Mouse (Mus musculus) urinary bladder, postnatal 14 days (tissue): ENCODE measurements around the gene Med17.

Experiments
- DNase-seq: peaks from one replicate; pipeline ENCODE4 v3.0.0; 2021; ENCODE audit warnings: low spot score

The Med17 gene

DNA sequence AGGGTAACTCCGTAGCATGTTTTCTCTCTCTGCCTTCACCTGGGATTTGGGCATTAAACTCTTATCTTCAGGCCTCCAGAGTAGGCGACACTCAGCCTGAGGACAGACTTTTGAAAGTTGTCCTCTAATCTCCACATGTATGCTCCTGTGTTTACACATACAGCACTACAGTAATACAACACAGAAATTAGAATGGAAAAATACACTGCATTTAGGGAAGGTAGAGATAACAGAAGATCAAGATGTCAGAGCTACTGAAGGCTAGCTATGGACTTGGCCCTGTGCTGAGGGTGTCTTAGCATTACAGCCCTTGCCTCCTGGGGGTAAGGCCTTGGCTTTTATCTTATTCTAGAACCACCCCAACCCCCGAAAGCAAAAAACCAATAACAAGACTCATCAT, 8.7 kb upstream of the Med17 start:
- DNase-seq = no peak

DNA sequence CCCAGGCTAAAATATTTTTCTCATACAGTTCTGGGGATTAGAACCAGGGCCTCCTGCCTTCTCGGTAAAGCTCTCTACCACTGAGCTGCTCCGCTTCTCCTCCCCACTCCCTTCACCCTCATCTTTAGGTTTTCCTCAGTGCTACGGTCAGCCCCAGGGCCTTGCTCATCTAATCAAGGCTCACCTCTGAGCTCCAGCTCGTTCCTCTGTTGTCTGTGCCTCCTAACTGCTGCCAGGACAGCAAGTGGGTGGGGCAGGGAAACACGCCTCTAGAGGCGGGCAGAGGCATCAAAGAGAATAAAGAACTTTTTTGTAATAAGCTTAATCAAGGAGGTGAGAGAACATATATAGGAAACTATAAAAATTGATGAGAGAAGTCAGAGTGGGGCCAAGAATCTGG, 8.1 kb upstream of the Med17 start:
- DNase-seq = no peak

GRCm38 (mm10) chr9:15285443-15285842, 5.7 kb upstream of the Med17 start:
- DNase-seq = no peak

GRCm38 (mm10) chr9:15280491-15280879, 754 bp upstream of the Med17 start:
- no peak for DNase-seq

- no peak for DNase-seq
Observed at GRCm38 (mm10) chr9:15279139-15279648, 537 bp downstream of the Med17 start.

DNA sequence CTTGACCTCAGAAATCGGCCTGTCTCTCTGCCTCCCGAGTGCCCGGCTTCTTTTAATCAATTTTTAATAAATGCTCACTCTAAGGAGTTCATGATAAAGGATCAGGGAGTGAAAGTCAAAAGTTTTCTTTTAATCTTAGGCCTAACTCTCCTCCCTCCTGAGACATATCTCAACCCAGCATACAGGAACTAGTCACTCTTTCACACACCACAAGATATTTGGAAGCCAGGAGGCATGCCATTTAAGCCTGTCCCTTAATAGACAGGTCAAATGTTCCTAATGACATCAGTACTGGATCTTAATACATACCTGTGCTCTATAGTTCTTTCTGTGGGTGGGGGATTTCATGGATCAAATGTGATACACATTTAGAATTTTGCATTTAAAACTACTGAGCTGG, 1.4 kb downstream of the Med17 start:
- no peak for DNase-seq

DNA sequence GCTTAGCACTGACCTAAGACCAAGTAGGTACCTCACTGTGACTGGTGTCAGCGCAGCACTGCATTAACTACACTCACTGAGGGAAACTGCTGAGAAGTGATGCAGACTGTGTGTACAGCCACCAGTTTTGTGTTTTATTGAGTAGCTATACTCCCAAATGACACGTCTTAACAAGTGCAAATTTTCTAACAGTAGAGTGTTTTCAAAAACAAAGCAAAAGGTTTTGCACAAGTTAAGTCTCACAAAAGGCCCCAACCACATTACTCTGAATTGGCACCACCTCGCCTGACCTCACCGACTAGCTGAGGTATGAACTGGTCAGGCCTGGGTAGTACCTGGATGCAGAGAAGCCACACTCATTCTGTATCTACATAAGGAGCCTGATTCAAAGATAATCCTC, 2.9 kb downstream of the Med17 start:
- no peak for DNase-seq

DNA sequence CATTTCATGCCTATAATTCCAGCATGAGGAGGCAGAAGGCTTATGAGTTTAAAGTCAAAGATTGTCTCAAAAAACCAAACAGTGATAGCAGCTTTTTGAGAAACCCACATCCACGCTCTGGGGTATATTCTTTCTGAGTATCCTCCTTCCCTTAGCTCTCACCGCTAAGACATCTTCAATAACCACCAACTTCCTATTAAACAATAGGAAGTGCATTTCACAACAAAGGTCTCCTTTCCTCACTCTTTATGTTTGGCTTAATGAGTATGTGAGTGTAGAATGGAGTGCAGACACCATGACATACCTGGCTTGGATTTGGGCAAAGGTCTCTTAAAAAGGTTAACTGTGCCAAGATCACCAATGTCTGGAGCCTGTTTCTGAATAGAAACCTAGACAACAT, 5.8 kb downstream of the Med17 start:
- DNase-seq = no peak

GRCm38 (mm10) chr9:15263487-15263886, 16.2 kb downstream of the Med17 start:
- DNase-seq = no peak

DNA sequence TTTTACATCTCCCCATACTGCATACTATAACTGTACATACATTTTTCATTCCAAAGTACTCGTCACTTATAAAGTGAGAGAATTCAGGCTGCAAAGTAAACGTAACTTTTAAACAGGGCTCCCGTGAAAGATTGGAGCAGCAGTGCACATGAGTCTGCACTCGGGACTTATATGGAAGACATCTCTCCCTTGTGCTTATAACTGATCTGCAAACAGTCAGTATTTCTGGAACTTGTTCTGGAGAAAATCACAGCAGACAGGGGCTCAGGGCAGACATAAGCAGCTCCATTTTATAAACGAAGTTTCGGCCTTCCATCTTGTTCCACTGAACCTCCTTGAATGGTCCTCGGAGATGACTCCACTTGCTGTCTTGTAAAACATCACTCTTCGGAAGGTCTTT, 17.8 kb downstream of the Med17 start:
- no peak for DNase-seq

- DNase-seq = no peak
Observed at GRCm38 (mm10) chr9:15256214-15256613, 23.5 kb downstream of the Med17 start.

DNA sequence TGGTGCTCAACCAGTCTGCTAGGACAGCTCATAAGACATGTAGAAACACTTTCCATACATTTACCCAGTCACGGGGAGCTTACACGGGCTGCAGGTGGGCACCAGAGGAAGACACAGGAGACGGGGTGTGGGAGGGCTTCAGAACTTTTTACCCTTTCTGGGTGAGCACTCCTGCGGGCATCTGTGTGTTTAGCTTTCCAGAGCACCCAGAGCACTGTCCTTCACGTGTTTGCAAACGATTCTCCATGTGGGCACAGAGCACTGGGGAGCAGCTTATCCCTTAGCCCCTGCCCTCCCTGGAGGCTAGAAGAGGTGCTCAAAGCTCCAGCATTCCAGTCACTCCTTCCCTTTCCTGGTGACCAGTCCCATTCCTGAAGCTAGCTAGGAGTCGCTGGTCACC, 25.2 kb downstream of the Med17 start:
- DNase-seq = no peak

- DNase-seq = no peak
Observed at GRCm38 (mm10) chr9:15252196-15252595, 27.5 kb downstream of the Med17 start.

- DNase-seq = no peak
Observed at GRCm38 (mm10) chr9:15250376-15250775, 29.4 kb downstream of the Med17 start.

DNA sequence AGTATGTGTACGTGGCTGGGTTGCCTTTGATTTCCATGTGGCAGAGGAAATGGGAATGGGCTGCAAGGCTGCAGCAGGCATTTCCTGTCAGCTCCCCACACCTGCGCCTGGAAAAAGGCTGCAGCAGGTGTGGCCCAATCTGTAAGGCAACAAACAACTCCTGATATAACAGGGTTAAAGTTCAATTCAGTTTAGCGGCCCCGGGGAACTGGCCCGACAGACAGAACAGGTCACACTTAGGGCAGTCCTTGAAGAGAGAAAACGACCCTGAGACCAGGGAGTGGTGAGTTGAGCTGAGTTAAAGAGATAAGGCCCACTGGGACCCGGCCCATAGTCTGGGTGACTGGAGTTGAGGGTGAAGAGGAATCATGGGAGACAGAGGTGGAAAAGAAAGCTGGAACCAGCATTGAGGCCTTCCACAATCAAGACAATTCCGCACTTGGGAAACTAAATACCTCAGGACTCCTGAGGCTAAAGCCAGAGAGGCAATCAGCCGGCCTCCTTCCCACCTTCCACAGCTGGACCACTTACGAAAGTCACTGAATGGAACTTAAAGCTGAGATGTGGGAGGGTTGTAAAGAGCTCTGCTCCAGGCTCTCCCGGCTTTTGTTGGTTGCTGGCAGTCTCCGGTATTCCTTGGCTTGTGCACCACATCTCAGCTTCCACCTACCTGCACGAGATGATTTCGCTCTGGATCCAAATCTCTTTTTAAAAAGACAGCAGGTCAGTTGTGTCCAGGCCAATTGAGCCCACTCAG, 34.2 kb downstream of the Med17 start:
- DNase-seq = no peak

GRCm38 (mm10) chr9:15242130-15242529, 37.6 kb downstream of the Med17 start:
- DNase-seq = no peak

- DNase-seq = peak; percentile 76
Observed at GRCm38 (mm10) chr9:15241596-15241939, 38.2 kb downstream of the Med17 start.

GRCm38 (mm10) chr9:15240863-15241595, 38.7 kb downstream of the Med17 start:
- no peak for DNase-seq

- no peak for DNase-seq
Observed at GRCm38 (mm10) chr9:15240006-15240405, 39.7 kb downstream of the Med17 start.

DNA sequence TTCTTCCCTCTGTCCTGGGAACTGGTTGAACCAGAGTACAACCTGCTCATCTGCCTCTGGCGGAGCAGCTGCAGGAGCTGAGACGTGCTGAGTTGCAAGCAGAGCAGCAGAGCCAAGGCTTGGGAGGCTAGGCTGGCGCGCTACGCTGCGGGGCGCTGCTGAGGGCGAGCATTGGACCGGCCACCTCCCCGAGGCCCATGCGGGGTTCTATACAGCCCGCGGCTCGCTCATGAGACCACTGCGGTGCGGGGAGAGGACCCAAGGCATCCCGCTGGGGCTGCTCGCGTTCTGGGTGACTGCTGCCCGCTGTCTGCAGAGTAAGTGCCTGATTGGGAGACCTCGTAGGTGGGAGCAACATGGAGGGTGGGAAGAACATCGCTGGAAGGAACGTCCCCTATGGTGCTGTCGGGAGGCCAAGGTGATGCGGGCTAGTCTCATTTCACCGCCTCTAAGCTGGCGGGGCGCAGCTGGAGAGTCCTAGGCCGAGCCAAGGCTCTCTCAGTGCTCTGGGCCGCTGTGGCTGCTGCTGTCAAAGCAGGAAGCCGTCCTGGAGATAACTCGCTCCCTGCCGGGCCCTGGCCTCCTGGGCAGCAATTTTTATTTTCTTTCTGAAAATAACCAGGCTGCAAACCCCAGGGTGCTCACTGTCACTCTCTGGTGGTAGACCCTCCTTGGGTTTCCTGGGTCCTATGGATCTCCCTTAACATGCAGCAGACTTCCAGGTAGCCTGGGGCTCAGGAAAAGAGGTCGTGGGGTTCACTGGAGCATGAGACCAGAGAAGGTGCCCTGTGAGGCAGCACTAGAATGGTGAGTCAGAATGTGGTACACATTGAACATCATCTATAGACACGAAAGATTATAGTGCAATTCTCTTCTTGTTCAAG, 40.4 kb downstream of the Med17 start, which contains the start of gene Vstm5:
Vstm5 (plus strand) TSS at position 4 of the 884 bp plus-strand sequence.
- DNase-seq = peak; percentile 54

GRCm38 (mm10) chr9:15238297-15238990, 41.3 kb downstream of the Med17 start:
- peak; percentile 17 for DNase-seq
